Mouse (Mus musculus) cerebellum, adult 2 months (tissue): ENCODE data around the gene Mapk12.

Experiments
- CTCF ChIP-seq: fragments of 200-500 bp; IDR thresholded peaks from 2 replicates; pipeline ENCODE4 v1.5.1; 2011; ENCODE audit warnings: low read depth, mild to moderate bottlenecking, control low read depth, low read length, moderate library complexity, borderline replicate concordance; ENCODE audit not compliant: insufficient read depth
- POLR2A ChIP-seq: fragments of 200-500 bp; IDR thresholded peaks from 2 replicates; pipeline ENCODE4 v1.6.1; 2011; ENCODE audit warnings: low read length, control low read depth, borderline replicate concordance; ENCODE audit not compliant: insufficient read depth

GRCm38 (mm10) chr15:89106976-89107375 lies 33.5 kb downstream of the Mapk12 start:
- TF ChIP-seq CTCF = no peak
- no peak for TF ChIP-seq POLR2A
